ENCODE assay signal across 24 mouse cellular contexts in the genomic region with DNA sequence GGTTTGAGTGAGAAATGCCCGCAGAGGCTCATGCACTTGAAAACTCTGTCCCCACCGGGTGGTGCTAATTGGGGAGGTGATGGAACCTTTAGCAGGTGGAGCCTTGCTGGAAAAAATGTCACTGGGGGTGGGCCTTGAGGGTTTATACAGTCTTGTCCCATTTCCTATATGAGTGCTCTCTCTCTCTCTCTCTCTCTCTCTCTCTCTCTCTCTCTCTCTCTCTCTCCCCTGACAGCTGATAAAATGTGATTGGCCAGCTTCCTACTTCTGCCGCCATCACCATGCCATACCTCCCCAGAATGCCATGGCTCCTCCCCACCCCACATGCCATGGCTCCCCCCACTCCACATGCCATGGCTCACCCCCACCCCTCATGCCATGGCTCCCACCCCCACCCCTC. TPM values are rescaled to one million over a fixed set of nuclear protein-coding genes. Genes with fewer than 3 reads are reported as not detected.
"Had no signal": no experiment of that assay in that cellular context is flagged by ENCODE, and none has a peak within 500 bp of the region (broad histone marks: within the 10 kb centered on the region; RNA-seq: fewer than 3 reads in every experiment).

No protein-coding gene starts in this region.

- H3K4me3 ChIP-seq: neural tube, embryonic 13.5 days; neural tube, embryonic 15.5 days; stomach, embryonic 15.5 days had no signal

- DNase-seq: retina, postnatal 1 day; right cerebral cortex, adult 18-20 months; right cerebral cortex, postnatal 14 days; right cerebral cortex, postnatal 25 days; right cerebral cortex, postnatal 4 days; spleen, adult 18-20 months; thymus, adult 18-20 months; thymus, adult 2 months; thymus, postnatal 14 days; thymus, postnatal 25 days; thymus, postnatal 36 days; thymus, postnatal 4 days had no signal

- H3K27me3 ChIP-seq: neural tube, embryonic 13.5 days; neural tube, embryonic 15.5 days; stomach, embryonic 15.5 days had no signal

- H3K4me1 ChIP-seq: neural tube, embryonic 13.5 days; neural tube, embryonic 15.5 days; stomach, embryonic 15.5 days had no signal

- H3K27ac ChIP-seq: neural tube, embryonic 13.5 days; neural tube, embryonic 15.5 days; stomach, embryonic 15.5 days; stomach, postnatal 0 days had no signal

- H3K9ac ChIP-seq: neural tube, embryonic 13.5 days; neural tube, embryonic 15.5 days; stomach, embryonic 15.5 days had no signal

- H3K36me3 ChIP-seq: neural tube, embryonic 13.5 days; neural tube, embryonic 15.5 days; stomach, embryonic 15.5 days had no signal

- H3K9me3 ChIP-seq: neural tube, embryonic 13.5 days; neural tube, embryonic 15.5 days; stomach, embryonic 15.5 days had no signal

- H3K4me2 ChIP-seq: neural tube, embryonic 13.5 days; neural tube, embryonic 15.5 days; stomach, embryonic 15.5 days had no signal

RNA-seq across cellular contexts. Expression of a gene that starts 8.7 kb away (rescaled TPM):
- total RNA-seq: neutrophil, adult 5-6 weeks had no signal
- polyA plus RNA-seq: neural tube, embryonic 13.5 days; neural tube, embryonic 14.5 days; neural tube, embryonic 15.5 days; small intestine, adult 2 months; spleen, adult 2 months; stomach, embryonic 14.5 days; urinary bladder, adult 2 months had no signal

RNA-seq across cellular contexts. Expression of a gene that starts 32.3 kb away (rescaled TPM):
- total RNA-seq: neutrophil, adult 5-6 weeks had no signal
- polyA plus RNA-seq: neural tube, embryonic 13.5 days; neural tube, embryonic 14.5 days; neural tube, embryonic 15.5 days; small intestine, adult 2 months; spleen, adult 2 months; stomach, embryonic 14.5 days; stomach, embryonic 15.5 days; stomach, embryonic 16.5 days; stomach, postnatal 0 days; thymus, adult 2 months; thymus, postnatal 0 days; urinary bladder, adult 2 months had no signal

RNA-seq across cellular contexts. Expression of a gene that starts 42.5 kb away (rescaled TPM):
- total RNA-seq: neutrophil, adult 5-6 weeks had no signal
- polyA plus RNA-seq: neural tube, embryonic 13.5 days; neural tube, embryonic 14.5 days; neural tube, embryonic 15.5 days; small intestine, adult 2 months; spleen, adult 2 months; stomach, embryonic 14.5 days; stomach, embryonic 15.5 days; stomach, embryonic 16.5 days; stomach, postnatal 0 days; thymus, adult 2 months; thymus, postnatal 0 days; urinary bladder, adult 2 months had no signal
